Mouse (Mus musculus): ENCODE data around the gene Bbx. TPM values are rescaled to one million over a fixed set of nuclear protein-coding genes. Genes with fewer than 3 reads are reported as not detected.
A peak's percentile ranks its signal among the peaks of the same experiment; 100 is the strongest.

Gene Bbx
- polyA plus RNA-seq, 1 experiment, result 116 TPM

DNA sequence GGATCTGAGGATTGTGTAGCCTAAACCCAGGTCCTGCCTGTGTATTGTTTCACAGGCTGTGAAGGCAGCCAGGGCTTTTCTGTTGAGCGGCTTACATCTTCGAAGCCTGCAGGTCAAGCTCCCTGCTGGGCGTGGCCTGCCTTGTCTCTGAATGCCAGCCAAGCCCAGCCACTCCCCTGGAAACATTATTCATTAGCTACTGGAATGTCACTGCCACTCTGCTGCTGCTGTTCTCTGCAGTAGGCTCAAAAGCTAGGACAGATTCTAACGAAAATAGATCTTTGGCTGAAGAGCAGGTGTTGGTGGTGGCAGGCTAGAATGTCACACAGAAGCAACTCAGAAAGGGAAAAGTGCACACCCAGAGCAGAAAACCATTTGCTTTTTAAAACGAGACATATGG lies 247.1 kb downstream of the Bbx start:
- Histone ChIP-seq H3K36me3 (ENCODE audit: control insufficient read depth, insufficient read depth, low read length, poor library complexity, severe bottlenecking) (no peaks in the 10 kb centered on the region), H3K27ac (ENCODE audit: insufficient read depth, low read length) (no peak overlapping the region), H3K9ac (ENCODE audit: low read depth, poor library complexity, severe bottlenecking) (no peak overlapping the region), H3K4me3 (ENCODE audit: low read depth, low read length) (no peak overlapping the region), H3K27me3 (ENCODE audit: control insufficient read depth, insufficient read depth, low read length, poor library complexity, severe bottlenecking) (no peaks in the 10 kb centered on the region), H3K9me3 (replicated peaks; ENCODE audit: control insufficient read depth, insufficient read depth, low read length, poor library complexity, severe bottlenecking) (no peaks in the 10 kb centered on the region), H3K4me1 (ENCODE audit: control insufficient read depth, insufficient read depth, low read length) (no peaks in the 10 kb centered on the region)
- TF ChIP-seq POLR2A (IDR thresholded peaks at IDR 0.05; ENCODE audit: insufficient read depth, low read length) (no peak), EP300 (IDR thresholded peaks at IDR 0.05; ENCODE audit: insufficient read depth, low read depth, low read length) (0 out of 2 replicates have a peak, but pooled peaks have one; percentile 7)

DNA sequence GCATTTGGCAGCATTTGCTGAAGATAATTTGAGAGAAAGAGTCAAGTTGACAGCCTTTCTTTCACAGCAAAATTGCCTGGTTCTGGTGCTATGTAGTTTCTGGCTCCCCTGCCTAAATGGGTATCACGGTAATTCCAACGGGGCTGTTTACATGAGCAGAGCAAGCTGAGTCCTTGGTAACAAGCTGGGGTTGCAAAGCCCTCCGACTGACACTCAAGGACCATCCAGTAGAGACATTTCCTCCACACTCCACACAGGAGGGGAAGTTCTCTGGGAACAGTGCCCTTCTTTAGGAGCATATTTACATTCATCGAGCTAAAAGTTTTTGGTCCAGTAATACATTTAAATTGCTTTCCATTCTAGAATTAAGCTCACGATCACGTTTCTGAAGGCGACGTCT lies 249.2 kb downstream of the Bbx start:
- H3K9me3 ChIP-seq (replicated peaks; ENCODE audit: control insufficient read depth, insufficient read depth, low read length, poor library complexity, severe bottlenecking), result no peaks in the 10 kb centered on the region
- H3K36me3 ChIP-seq (ENCODE audit: control insufficient read depth, insufficient read depth, low read length, poor library complexity, severe bottlenecking), result no peaks in the 10 kb centered on the region
- no peak overlapping the region for H3K27ac ChIP-seq (ENCODE audit: insufficient read depth, low read length)
- no peak overlapping the region for H3K9ac ChIP-seq (ENCODE audit: low read depth, poor library complexity, severe bottlenecking)
- H3K4me1 ChIP-seq (ENCODE audit: control insufficient read depth, insufficient read depth, low read length), result no peaks in the 10 kb centered on the region
- H3K4me3 ChIP-seq (ENCODE audit: low read depth, low read length), result no peak overlapping the region
- no peaks in the 10 kb centered on the region for H3K27me3 ChIP-seq (ENCODE audit: control insufficient read depth, insufficient read depth, low read length, poor library complexity, severe bottlenecking)
- TF ChIP-seq CTCF (IDR thresholded peaks at IDR 0.05; ENCODE audit: low read depth, low read length) (no peak), POLR2A (IDR thresholded peaks at IDR 0.05; ENCODE audit: insufficient read depth, low read length) (no peak), EP300 (IDR thresholded peaks at IDR 0.05; ENCODE audit: insufficient read depth, low read depth, low read length) (no peak)

DNA sequence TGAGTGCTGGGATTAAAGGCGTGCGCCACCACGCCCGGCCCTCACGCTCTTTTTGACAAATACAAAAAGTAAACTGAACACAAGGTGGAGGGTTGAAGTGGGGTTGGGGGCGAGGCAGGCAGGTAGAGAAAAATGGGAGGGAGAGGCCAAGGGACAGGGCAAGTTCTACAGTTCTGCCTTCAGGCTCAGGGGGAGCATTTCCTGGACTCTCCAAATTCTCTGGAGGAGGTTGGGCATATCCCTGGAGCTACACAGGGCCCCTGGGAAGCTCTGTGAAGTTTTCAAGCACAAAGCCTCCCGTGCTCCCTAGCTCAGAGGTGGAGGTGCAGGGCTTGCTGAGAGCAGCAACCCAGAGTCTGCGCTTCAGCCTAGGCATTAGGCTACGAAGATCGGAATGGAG lies 249.6 kb downstream of the Bbx start:
- no peak overlapping the region for H3K9ac ChIP-seq (ENCODE audit: low read depth, poor library complexity, severe bottlenecking)
- H3K27ac ChIP-seq (ENCODE audit: insufficient read depth, low read length), result no peak overlapping the region
- H3K9me3 ChIP-seq (replicated peaks; ENCODE audit: control insufficient read depth, insufficient read depth, low read length, poor library complexity, severe bottlenecking), result no peaks in the 10 kb centered on the region
- H3K27me3 ChIP-seq (ENCODE audit: control insufficient read depth, insufficient read depth, low read length, poor library complexity, severe bottlenecking), result no peaks in the 10 kb centered on the region
- no peaks in the 10 kb centered on the region for H3K4me1 ChIP-seq (ENCODE audit: control insufficient read depth, insufficient read depth, low read length)
- H3K36me3 ChIP-seq (ENCODE audit: control insufficient read depth, insufficient read depth, low read length, poor library complexity, severe bottlenecking), result no peaks in the 10 kb centered on the region
- H3K4me3 ChIP-seq (ENCODE audit: low read depth, low read length), result no peak overlapping the region
- no peak for TF ChIP-seq EP300 (IDR thresholded peaks at IDR 0.05; ENCODE audit: insufficient read depth, low read depth, low read length)
- no peak for TF ChIP-seq CTCF (IDR thresholded peaks at IDR 0.05; ENCODE audit: low read depth, low read length)
- TF ChIP-seq POLR2A (IDR thresholded peaks at IDR 0.05; ENCODE audit: insufficient read depth, low read length), result no peak

DNA sequence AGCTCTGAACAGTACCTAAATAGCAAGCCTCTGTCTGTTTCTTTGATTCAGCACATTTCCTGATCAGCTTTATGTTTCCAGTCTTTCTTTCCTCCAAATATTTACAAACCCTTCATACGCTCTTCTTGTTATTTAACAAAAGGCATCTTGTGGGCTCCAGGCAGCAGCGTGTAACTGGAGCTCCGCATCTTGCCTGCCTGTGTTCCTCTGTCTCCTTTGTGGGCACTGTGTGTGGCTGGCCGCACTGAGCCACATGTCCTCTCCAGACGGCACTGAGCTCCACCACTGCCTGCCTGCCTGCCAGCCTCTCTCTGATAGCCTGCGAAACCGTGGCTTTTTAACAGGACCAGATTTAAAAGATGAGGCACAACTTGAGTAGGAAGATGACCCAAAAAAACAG lies 259.4 kb downstream of the Bbx start:
- Histone ChIP-seq H3K4me3 (ENCODE audit: low read depth, low read length) (no peak overlapping the region), H3K9ac (ENCODE audit: low read depth, poor library complexity, severe bottlenecking) (no peak overlapping the region), H3K27ac (ENCODE audit: insufficient read depth, low read length) (no peak overlapping the region), H3K27me3 (ENCODE audit: control insufficient read depth, insufficient read depth, low read length, poor library complexity, severe bottlenecking) (no peaks in the 10 kb centered on the region), H3K9me3 (replicated peaks; ENCODE audit: control insufficient read depth, insufficient read depth, low read length, poor library complexity, severe bottlenecking) (no peaks in the 10 kb centered on the region; the same call in 1 of the 2 replicates), H3K4me1 (ENCODE audit: control insufficient read depth, insufficient read depth, low read length) (no peaks in the 10 kb centered on the region), H3K36me3 (ENCODE audit: control insufficient read depth, insufficient read depth, low read length, poor library complexity, severe bottlenecking) (no peaks in the 10 kb centered on the region)
- TF ChIP-seq EP300 (IDR thresholded peaks at IDR 0.05; ENCODE audit: insufficient read depth, low read depth, low read length) (no peak), POLR2A (IDR thresholded peaks at IDR 0.05; ENCODE audit: insufficient read depth, low read length) (no peak), CTCF (IDR thresholded peaks at IDR 0.05; ENCODE audit: low read depth, low read length) (no peak)

DNA sequence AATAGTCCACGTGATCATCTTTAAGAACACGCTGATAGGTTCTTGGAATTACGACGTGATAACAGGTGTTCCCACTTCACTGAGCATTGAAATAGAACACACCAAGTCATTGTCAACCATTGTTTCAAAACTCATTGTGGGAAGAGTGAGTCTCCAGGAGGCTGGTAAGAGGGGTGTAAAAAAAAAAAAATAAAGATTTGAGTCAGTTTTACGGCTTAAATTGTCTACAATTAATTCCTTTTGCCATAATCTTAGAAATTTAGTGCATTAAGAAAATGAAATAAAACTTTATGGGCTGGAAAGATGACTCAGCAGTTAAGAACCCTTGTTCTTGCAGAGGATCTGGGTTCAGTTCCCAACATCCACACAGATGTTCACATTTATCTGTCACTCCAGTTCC lies 261.4 kb downstream of the Bbx start:
- no peaks in the 10 kb centered on the region; the same call in 1 of the 2 replicates for H3K9me3 ChIP-seq (replicated peaks; ENCODE audit: control insufficient read depth, insufficient read depth, low read length, poor library complexity, severe bottlenecking)
- H3K9ac ChIP-seq (ENCODE audit: low read depth, poor library complexity, severe bottlenecking), result no peak overlapping the region
- no peaks in the 10 kb centered on the region for H3K4me1 ChIP-seq (ENCODE audit: control insufficient read depth, insufficient read depth, low read length)
- no peak overlapping the region for H3K27ac ChIP-seq (ENCODE audit: insufficient read depth, low read length)
- H3K4me3 ChIP-seq (ENCODE audit: low read depth, low read length), result no peak overlapping the region
- H3K36me3 ChIP-seq (ENCODE audit: control insufficient read depth, insufficient read depth, low read length, poor library complexity, severe bottlenecking), result no peaks in the 10 kb centered on the region
- no peaks in the 10 kb centered on the region for H3K27me3 ChIP-seq (ENCODE audit: control insufficient read depth, insufficient read depth, low read length, poor library complexity, severe bottlenecking)
- TF ChIP-seq EP300 (IDR thresholded peaks at IDR 0.05; ENCODE audit: insufficient read depth, low read depth, low read length) (no peak), CTCF (IDR thresholded peaks at IDR 0.05; ENCODE audit: low read depth, low read length) (no peak), POLR2A (IDR thresholded peaks at IDR 0.05; ENCODE audit: insufficient read depth, low read length) (no peak)

DNA sequence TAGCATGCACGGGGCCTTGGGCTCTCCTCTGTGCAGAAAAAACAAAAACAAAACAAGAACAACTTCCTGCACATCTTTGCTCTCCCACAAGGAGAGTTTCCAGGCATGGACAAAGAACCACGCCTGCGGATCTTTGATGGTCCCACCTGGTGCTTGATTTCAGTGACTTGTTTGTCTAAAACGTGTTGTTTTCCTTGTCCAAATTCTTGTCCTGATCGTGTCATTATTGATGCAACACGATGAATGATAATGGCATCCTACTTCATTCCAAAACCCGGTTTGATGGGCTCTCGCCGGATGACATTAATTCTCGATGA lies 264.2 kb downstream of the Bbx start:
- no peak for TF ChIP-seq CTCF (IDR thresholded peaks at IDR 0.05; ENCODE audit: low read depth, low read length)
- no peaks in the 10 kb centered on the region for H3K4me1 ChIP-seq (ENCODE audit: control insufficient read depth, insufficient read depth, low read length)
- no peak overlapping the region for H3K27ac ChIP-seq (ENCODE audit: insufficient read depth, low read length)

More for the DNA sequence above, 264.2 kb downstream of the Bbx start:
- Histone ChIP-seq H3K4me3 (ENCODE audit: low read depth, low read length) (no peak overlapping the region), H3K9me3 (replicated peaks; ENCODE audit: control insufficient read depth, insufficient read depth, low read length, poor library complexity, severe bottlenecking) (no peaks in the 10 kb centered on the region), H3K36me3 (ENCODE audit: control insufficient read depth, insufficient read depth, low read length, poor library complexity, severe bottlenecking) (no peaks in the 10 kb centered on the region), H3K9ac (ENCODE audit: low read depth, poor library complexity, severe bottlenecking) (no peak overlapping the region), H3K27me3 (ENCODE audit: control insufficient read depth, insufficient read depth, low read length, poor library complexity, severe bottlenecking) (no peaks in the 10 kb centered on the region)

Measured in ES-Bruce4 (cell line).